Mouse (Mus musculus) ES-Bruce4 (cell line): Measurements from ENCODE around the gene Erc2. TPM values are rescaled to one million over a fixed set of nuclear protein-coding genes. Genes with fewer than 3 reads are reported as not detected.

Experiments
- H3K27ac ChIP-seq: 2 replicates; pipeline ENCODE4 v1.5.1; 2012; ENCODE audit warnings: low read length, inconsistent platforms; ENCODE audit not compliant: insufficient read depth
- H3K27me3 ChIP-seq: 2 replicates; pipeline ENCODE4 v1.6.1; 2012; ENCODE audit warnings: mild to moderate bottlenecking, low read length, inconsistent platforms; ENCODE audit not compliant: control insufficient read depth, poor library complexity, insufficient read depth, severe bottlenecking
- H3K36me3 ChIP-seq: 2 replicates; pipeline ENCODE4 v1.6.1; 2012; ENCODE audit warnings: inconsistent platforms, mild to moderate bottlenecking, low read length, moderate library complexity; ENCODE audit not compliant: control insufficient read depth, poor library complexity, insufficient read depth, severe bottlenecking
- H3K4me1 ChIP-seq: one replicate; pipeline ENCODE4 v1.8.1; 2011; ENCODE audit warnings: low read length; ENCODE audit not compliant: control insufficient read depth, insufficient read depth
- H3K4me3 ChIP-seq: 2 replicates; pipeline ENCODE4 v1.5.1; 2011; ENCODE audit warnings: low read depth, mild to moderate bottlenecking, low read length
- H3K9ac ChIP-seq: 2 replicates; pipeline ENCODE4 v1.6.1; 2012; ENCODE audit warnings: low read depth, mild to moderate bottlenecking, inconsistent platforms; ENCODE audit not compliant: poor library complexity, severe bottlenecking
- H3K9me3 ChIP-seq: replicated peaks from 2 replicates; pipeline ENCODE4 v1.6.1; 2012; ENCODE audit warnings: mild to moderate bottlenecking, low read length, inconsistent platforms; ENCODE audit not compliant: control insufficient read depth, poor library complexity, insufficient read depth, severe bottlenecking
- CTCF ChIP-seq: IDR thresholded peaks from one replicate; pipeline ENCODE4 v1.8.1; 2011; ENCODE audit warnings: low read depth, low read length
- EP300 ChIP-seq: IDR thresholded peaks from 2 replicates; pipeline ENCODE4 v1.6.1; 2011; ENCODE audit warnings: low read depth, low read length; ENCODE audit not compliant: insufficient read depth
- POLR2A ChIP-seq: IDR thresholded peaks from one replicate; pipeline ENCODE4 v1.8.1; 2011; ENCODE audit warnings: low read length; ENCODE audit not compliant: insufficient read depth
- polyA plus RNA-seq: library from polyadenylated mRNA; stranded (reverse); fragments of >200 nt; gene quantifications from 2 replicates; pipeline ENCODE4 v1.2.4, GENCODE M21; 2011; ENCODE audit warnings: low read depth; ENCODE audit not compliant: missing spikeins, insufficient read depth, insufficient read length

The Erc2 gene
- polyA plus RNA-seq, 1 experiment = 10.0 TPM

- Histone ChIP-seq H3K9me3 (no peaks in the 10 kb centered on the region), H3K4me3 (no peak overlapping the region), H3K27ac (no peak overlapping the region), H3K36me3 (no peaks in the 10 kb centered on the region), H3K27me3 (no peaks in the 10 kb centered on the region), H3K4me1 (no peaks in the 10 kb centered on the region), H3K9ac (no peak overlapping the region)
- no peak for TF ChIP-seq POLR2A
- TF ChIP-seq EP300 = no peak
- no peak for TF ChIP-seq CTCF
These were observed 787.2 kb downstream of the Erc2 start for GRCm38 (mm10) chr14:28409390-28409789.

- Histone ChIP-seq H3K9me3 (no peaks in the 10 kb centered on the region), H3K9ac (no peak overlapping the region), H3K27ac (no peak overlapping the region), H3K27me3 (no peaks in the 10 kb centered on the region), H3K4me1 (no peaks in the 10 kb centered on the region), H3K36me3 (no peaks in the 10 kb centered on the region), H3K4me3 (no peak overlapping the region)
- no peak for TF ChIP-seq POLR2A
- no peak for TF ChIP-seq CTCF
These were observed 787.6 kb downstream of the Erc2 start for GRCm38 (mm10) chr14:28409796-28410347.

GRCm38 (mm10) chr14:28410789-28411225, 788.6 kb downstream of the Erc2 start:
- Histone ChIP-seq H3K36me3 (no peaks in the 10 kb centered on the region), H3K27me3 (no peaks in the 10 kb centered on the region), H3K4me3 (no peak overlapping the region), H3K9me3 (no peaks in the 10 kb centered on the region), H3K27ac (no peak overlapping the region), H3K4me1 (no peaks in the 10 kb centered on the region), H3K9ac (no peak overlapping the region)
- TF ChIP-seq POLR2A = no peak
- TF ChIP-seq CTCF = no peak
- TF ChIP-seq EP300 = no peak

- TF ChIP-seq CTCF (no peak), EP300 (no peak), POLR2A (no peak)
- no peak overlapping the region for H3K27ac ChIP-seq
These were observed 790.2 kb downstream of the Erc2 start for GRCm38 (mm10) chr14:28412252-28412995.

GRCm38 (mm10) chr14:28413516-28413915, 791.3 kb downstream of the Erc2 start:
- TF ChIP-seq EP300 (no peak), POLR2A (no peak), CTCF (no peak)
- Histone ChIP-seq H3K4me3 (no peak overlapping the region), H3K36me3 (no peaks in the 10 kb centered on the region), H3K27ac (no peak overlapping the region), H3K9me3 (peaks cover 5% of the 10 kb centered on the region; the same call in 1 of the 2 replicates), H3K9ac (no peak overlapping the region), H3K4me1 (no peaks in the 10 kb centered on the region), H3K27me3 (no peaks in the 10 kb centered on the region)

More at GRCm38 (mm10) chr14:28412252-28412995, 790.2 kb downstream of the Erc2 start:
- no peaks in the 10 kb centered on the region for H3K36me3 ChIP-seq
- no peaks in the 10 kb centered on the region for H3K4me1 ChIP-seq
- no peaks in the 10 kb centered on the region for H3K9me3 ChIP-seq
- no peaks in the 10 kb centered on the region for H3K27me3 ChIP-seq
- H3K4me3 ChIP-seq = no peak overlapping the region
- H3K9ac ChIP-seq = no peak overlapping the region

- Histone ChIP-seq H3K4me1 (no peaks in the 10 kb centered on the region), H3K4me3 (no peak overlapping the region), H3K27ac (no peak overlapping the region)
These were observed 794.8 kb downstream of the Erc2 start for GRCm38 (mm10) chr14:28417019-28417418.

More at GRCm38 (mm10) chr14:28417019-28417418, 794.8 kb downstream of the Erc2 start:
- Histone ChIP-seq H3K9me3 (peaks cover 5% of the 10 kb centered on the region; the same call in 1 of the 2 replicates), H3K27me3 (no peaks in the 10 kb centered on the region), H3K9ac (no peak overlapping the region), H3K36me3 (no peaks in the 10 kb centered on the region)
- TF ChIP-seq POLR2A = no peak
- TF ChIP-seq EP300 = no peak
- no peak for TF ChIP-seq CTCF
